Mouse (Mus musculus): ENCODE measurements around the gene Olfr92. TPM values are rescaled to one million over a fixed set of nuclear protein-coding genes. Genes with fewer than 3 reads are reported as not detected.

The Olfr92 gene
- polyA plus RNA-seq, 1 experiment from 2014 or later, result not detected

DNA sequence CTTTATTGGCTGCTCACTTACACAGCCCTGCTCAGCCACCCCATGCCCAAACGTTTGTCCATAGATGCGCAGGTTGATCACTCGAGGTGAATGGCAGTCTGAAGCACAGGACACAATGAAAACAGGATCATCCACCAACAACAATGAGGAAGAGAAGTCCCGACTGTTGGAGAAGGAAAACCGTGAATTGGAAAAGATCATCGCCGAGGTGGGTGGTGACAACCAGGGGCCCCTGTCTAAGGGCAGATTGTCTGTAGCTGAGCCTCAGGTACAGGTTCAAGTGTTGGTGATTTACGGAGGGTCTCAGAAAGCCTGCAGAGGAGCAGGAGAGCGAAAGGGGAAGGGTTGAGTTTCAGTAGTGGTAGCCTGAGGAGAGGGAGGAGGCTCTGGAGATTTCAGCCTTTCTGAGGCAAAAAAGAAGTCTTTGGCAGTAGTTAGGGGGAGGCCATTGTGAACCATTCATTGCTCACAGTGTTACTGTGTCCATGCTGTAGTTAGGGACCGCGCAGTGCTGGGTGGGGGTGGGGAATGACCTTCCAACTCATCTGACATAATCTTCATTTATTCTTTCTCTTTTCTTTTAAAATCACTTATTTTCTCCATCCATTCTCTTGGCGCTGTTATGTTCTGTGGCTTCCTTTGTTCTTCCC is 47.7 kb downstream of the Olfr92 start:
- no peaks in the 10 kb centered on the region for H3K9me3 ChIP-seq (ENCODE audit: control insufficient read depth, low read length)
- H3K4me1 ChIP-seq (ENCODE audit: control insufficient read depth, insufficient read depth, low read length), result no peaks in the 10 kb centered on the region
- H3K4me3 ChIP-seq (ENCODE audit: low read depth, low read length), result no peak overlapping the region
- DNase-seq (ENCODE audit: low spot score) (no peak), ATAC-seq (ENCODE audit: insufficient number of reproducible peaks, low FRiP score, low TSS enrichment, low read depth) (no peak)
- H3K9ac ChIP-seq (ENCODE audit: low read length), result no peak overlapping the region
- no peaks in the 10 kb centered on the region for H3K27me3 ChIP-seq (ENCODE audit: control insufficient read depth, insufficient read depth, low read length)
- no peak overlapping the region for H3K4me2 ChIP-seq (ENCODE audit: low read depth, severe bottlenecking)
- H3K36me3 ChIP-seq (ENCODE audit: control insufficient read depth, insufficient read depth, low read length), result peaks cover 5% of the 10 kb centered on the region; the same call in 1 of the 2 replicates
- 88% methylated on average over 12 of the region's 12 CpGs for WGBS
- no peak overlapping the region for H3K27ac ChIP-seq (replicated peaks; ENCODE audit: low read depth, low read length)

DNA sequence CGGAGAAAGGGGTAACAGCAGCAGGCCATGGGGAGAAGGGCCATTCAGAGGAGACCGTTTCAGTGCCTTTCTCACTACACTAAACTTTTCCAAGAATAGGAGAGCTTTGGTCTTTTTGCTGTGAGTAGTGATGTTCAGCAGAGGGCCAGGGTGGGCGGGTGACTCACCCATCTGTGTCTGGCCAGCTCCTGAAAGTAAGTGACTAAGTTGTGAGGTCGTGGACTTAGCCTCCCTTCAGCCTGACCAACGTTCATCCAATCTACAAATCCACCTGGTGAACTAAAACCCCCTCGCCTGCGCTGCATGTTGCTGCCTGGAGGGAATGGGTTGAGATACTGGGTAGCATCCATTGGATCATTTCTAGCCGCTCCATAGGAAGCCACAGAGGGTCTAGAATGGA is 49.8 kb downstream of the Olfr92 start:
- no peaks in the 10 kb centered on the region for H3K4me1 ChIP-seq (ENCODE audit: control insufficient read depth, insufficient read depth, low read length)
- peaks cover 4% of the 10 kb centered on the region; the same call in 1 of the 2 replicates for H3K36me3 ChIP-seq (ENCODE audit: control insufficient read depth, insufficient read depth, low read length)
- H3K27ac ChIP-seq (replicated peaks; ENCODE audit: low read depth, low read length), result no peak overlapping the region
- no peak for DNase-seq (ENCODE audit: low spot score)
- H3K4me2 ChIP-seq (ENCODE audit: low read depth, severe bottlenecking), result no peak overlapping the region
- no peak for ATAC-seq (ENCODE audit: insufficient number of reproducible peaks, low FRiP score, low TSS enrichment, low read depth)
- H3K9me3 ChIP-seq (ENCODE audit: control insufficient read depth, low read length), result no peaks in the 10 kb centered on the region
- H3K9ac ChIP-seq (ENCODE audit: low read length), result no peak overlapping the region
- 86% methylated on average over 8 of the region's 8 CpGs for WGBS
- no peak overlapping the region for H3K4me3 ChIP-seq (ENCODE audit: low read depth, low read length)
- no peaks in the 10 kb centered on the region for H3K27me3 ChIP-seq (ENCODE audit: control insufficient read depth, insufficient read depth, low read length)

DNA sequence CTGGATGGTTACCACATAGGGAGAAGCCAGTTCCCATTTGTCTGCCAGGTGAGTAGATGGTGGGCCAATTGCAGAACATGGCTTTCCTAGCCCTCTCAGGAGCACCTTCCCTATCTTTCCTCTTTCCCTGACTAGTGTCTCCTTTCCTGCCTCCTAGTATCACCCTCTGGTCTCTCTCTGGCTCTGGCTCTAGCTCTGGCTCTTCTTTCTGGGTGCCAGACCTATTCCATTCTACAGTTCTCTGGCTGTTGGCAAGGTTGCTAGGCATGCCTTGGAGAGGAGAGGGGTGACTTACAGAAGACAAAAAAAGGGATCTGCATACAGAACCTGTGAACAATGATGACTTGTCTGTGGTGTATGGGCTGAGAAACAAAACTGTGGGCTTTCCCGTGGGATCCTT is 52.0 kb downstream of the Olfr92 start:
- 74% methylated on average over 1 of the region's 1 CpGs for WGBS
- Histone ChIP-seq H3K9ac (ENCODE audit: low read length) (no peak overlapping the region), H3K36me3 (ENCODE audit: control insufficient read depth, insufficient read depth, low read length) (peaks cover 6% of the 10 kb centered on the region), H3K4me3 (ENCODE audit: low read depth, low read length) (no peak overlapping the region), H3K27me3 (ENCODE audit: control insufficient read depth, insufficient read depth, low read length) (no peaks in the 10 kb centered on the region), H3K9me3 (ENCODE audit: control insufficient read depth, low read length) (no peaks in the 10 kb centered on the region), H3K27ac (replicated peaks; ENCODE audit: low read depth, low read length) (no peak overlapping the region), H3K4me1 (ENCODE audit: control insufficient read depth, insufficient read depth, low read length) (no peaks in the 10 kb centered on the region), H3K4me2 (ENCODE audit: low read depth, severe bottlenecking) (no peak overlapping the region)
- no peak for DNase-seq (ENCODE audit: low spot score)
- no peak for ATAC-seq (ENCODE audit: insufficient number of reproducible peaks, low FRiP score, low TSS enrichment, low read depth)

DNA sequence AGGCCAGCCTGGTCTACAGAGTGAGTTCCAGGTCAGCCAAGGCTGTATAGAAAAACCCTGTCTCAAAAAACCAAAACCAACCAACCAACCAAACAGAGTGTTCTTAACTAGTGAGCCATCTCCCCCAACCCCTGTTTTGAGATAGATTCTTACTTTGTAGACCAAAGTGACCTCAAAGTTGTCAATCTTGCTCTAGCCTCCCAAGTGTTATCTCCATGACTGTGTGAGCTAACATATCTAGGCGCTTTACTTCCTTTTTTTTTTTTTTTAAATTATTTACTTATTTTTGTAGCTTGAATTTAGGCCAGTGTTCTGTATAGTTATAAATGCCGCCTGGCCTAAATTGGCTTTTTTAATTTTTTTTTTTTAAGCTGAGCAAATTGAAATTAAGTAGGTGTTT is 53.9 kb downstream of the Olfr92 start:
- Histone ChIP-seq H3K27me3 (ENCODE audit: control insufficient read depth, insufficient read depth, low read length) (no peaks in the 10 kb centered on the region), H3K4me2 (ENCODE audit: low read depth, severe bottlenecking) (no peak overlapping the region), H3K4me3 (ENCODE audit: low read depth, low read length) (no peak overlapping the region), H3K9ac (ENCODE audit: low read length) (no peak overlapping the region), H3K27ac (replicated peaks; ENCODE audit: low read depth, low read length) (no peak overlapping the region), H3K4me1 (ENCODE audit: control insufficient read depth, insufficient read depth, low read length) (no peaks in the 10 kb centered on the region), H3K36me3 (ENCODE audit: control insufficient read depth, insufficient read depth, low read length) (peaks cover 10% of the 10 kb centered on the region), H3K9me3 (ENCODE audit: control insufficient read depth, low read length) (no peaks in the 10 kb centered on the region)
- ATAC-seq (ENCODE audit: insufficient number of reproducible peaks, low FRiP score, low TSS enrichment, low read depth) (no peak), DNase-seq (ENCODE audit: low spot score) (no peak)
- 97% methylated on average over 2 of the region's 2 CpGs for WGBS

DNA sequence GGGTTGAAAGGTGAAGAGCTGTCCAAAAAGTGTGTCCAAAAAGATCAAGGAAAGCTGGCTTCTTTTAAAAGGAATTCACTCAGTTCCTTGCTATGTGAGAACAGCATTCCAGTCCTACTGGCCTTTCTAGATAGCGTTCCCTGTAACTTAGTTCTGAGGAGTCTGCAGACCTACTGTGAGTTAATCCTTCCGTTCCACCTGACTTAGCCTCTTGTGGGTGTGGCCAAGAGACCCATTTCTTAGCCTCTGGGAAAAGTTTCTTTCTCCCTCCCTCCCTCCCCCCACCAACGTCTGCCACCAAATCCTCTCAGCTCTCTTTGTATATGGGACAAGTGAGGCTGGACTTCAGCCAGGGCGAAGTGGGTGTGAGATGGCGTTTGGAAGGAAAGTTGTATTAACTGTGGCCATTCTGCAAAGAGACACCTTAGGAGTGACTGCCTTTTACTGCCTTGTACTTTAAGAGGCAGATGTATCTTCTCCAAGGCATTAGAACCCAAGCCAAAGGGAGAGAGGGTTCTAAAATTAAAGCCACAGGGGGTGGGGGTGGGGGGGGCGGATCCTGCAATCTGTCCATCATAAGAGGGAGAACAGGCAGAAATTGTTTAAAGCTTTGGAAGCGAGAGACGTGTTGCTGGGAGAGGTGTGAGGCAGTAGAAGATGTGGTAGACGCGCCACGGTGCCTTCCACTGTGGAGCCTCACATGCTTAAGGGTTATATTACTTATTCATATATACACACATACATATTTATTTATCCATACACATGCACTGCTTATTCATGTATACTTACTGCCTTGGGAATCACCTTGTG is 56.0 kb downstream of the Olfr92 start:
- Histone ChIP-seq H3K4me2 (ENCODE audit: low read depth, severe bottlenecking) (no peak overlapping the region), H3K4me1 (ENCODE audit: control insufficient read depth, insufficient read depth, low read length) (no peaks in the 10 kb centered on the region), H3K27ac (replicated peaks; ENCODE audit: low read depth, low read length) (no peak overlapping the region), H3K9me3 (ENCODE audit: control insufficient read depth, low read length) (no peaks in the 10 kb centered on the region), H3K36me3 (ENCODE audit: control insufficient read depth, insufficient read depth, low read length) (peaks cover 12% of the 10 kb centered on the region), H3K27me3 (ENCODE audit: control insufficient read depth, insufficient read depth, low read length) (no peaks in the 10 kb centered on the region), H3K4me3 (ENCODE audit: low read depth, low read length) (no peak overlapping the region), H3K9ac (ENCODE audit: low read length) (no peak overlapping the region)
- 88% methylated on average over 11 of the region's 11 CpGs for WGBS
- ATAC-seq (ENCODE audit: insufficient number of reproducible peaks, low FRiP score, low TSS enrichment, low read depth) (no peak), DNase-seq (ENCODE audit: low spot score) (no peak)

DNA sequence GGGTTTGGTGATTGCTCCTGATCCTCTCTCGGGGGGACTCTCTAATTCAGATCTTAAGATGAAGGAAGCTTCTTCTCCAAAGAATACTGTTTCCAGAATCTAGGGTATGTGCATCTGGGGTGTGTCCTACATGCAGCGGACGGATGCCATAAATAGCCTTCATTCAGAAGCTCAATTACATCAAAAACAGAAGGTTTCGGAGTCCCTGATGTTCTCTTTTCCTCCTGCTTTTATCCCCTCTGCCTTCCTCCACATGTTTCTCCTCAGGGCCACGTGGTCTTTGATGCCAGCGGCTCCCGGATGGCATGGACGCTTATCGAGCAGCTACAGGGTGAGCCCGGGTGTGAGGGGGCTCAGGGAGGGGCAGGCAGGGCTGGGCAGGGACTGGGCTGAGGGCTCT is 56.8 kb downstream of the Olfr92 start:
- no peak overlapping the region for H3K9ac ChIP-seq (ENCODE audit: low read length)
- 74% methylated on average over 10 of the region's 10 CpGs for WGBS
- no peaks in the 10 kb centered on the region for H3K4me1 ChIP-seq (ENCODE audit: control insufficient read depth, insufficient read depth, low read length)
- H3K4me2 ChIP-seq (ENCODE audit: low read depth, severe bottlenecking), result no peak overlapping the region
- H3K27me3 ChIP-seq (ENCODE audit: control insufficient read depth, insufficient read depth, low read length), result no peaks in the 10 kb centered on the region
- ATAC-seq (ENCODE audit: insufficient number of reproducible peaks, low FRiP score, low TSS enrichment, low read depth), result no peak
- H3K27ac ChIP-seq (replicated peaks; ENCODE audit: low read depth, low read length), result no peak overlapping the region
- no peak for DNase-seq (ENCODE audit: low spot score)
- no peak overlapping the region for H3K4me3 ChIP-seq (ENCODE audit: low read depth, low read length)
- H3K36me3 ChIP-seq (ENCODE audit: control insufficient read depth, insufficient read depth, low read length), result peaks cover 12% of the 10 kb centered on the region
- H3K9me3 ChIP-seq (ENCODE audit: control insufficient read depth, low read length), result no peaks in the 10 kb centered on the region

DNA sequence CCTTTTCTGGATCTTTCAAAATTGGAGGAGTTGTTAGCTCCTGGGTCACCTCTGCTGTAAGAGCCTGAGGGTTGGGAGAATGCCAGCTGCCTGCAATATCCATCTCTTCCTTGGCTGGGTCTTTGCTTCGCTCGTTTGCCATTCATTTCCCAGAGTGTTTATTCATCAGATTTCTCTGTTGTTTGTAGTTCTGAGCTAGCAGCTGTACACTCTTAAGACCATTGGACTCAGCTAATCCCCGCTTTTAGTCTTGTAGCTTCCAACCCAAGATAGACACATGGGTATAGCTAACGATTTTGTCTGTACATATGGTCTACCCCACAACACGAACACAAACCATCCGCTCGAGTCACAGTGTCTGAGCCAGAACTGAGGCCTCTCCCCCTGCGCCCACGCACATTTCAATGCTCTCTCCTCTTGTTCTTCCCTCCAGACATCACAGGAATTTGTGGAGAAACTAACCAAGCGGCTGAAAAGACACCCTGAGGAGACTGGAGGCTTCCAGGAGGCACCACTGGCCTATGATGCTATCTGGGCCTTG is 57.7 kb downstream of the Olfr92 start:
- DNase-seq (ENCODE audit: low spot score) (no peak), ATAC-seq (ENCODE audit: insufficient number of reproducible peaks, low FRiP score, low TSS enrichment, low read depth) (no peak)
- Histone ChIP-seq H3K9ac (ENCODE audit: low read length) (no peak overlapping the region), H3K9me3 (ENCODE audit: control insufficient read depth, low read length) (no peaks in the 10 kb centered on the region), H3K4me1 (ENCODE audit: control insufficient read depth, insufficient read depth, low read length) (no peaks in the 10 kb centered on the region), H3K4me2 (ENCODE audit: low read depth, severe bottlenecking) (no peak overlapping the region), H3K36me3 (ENCODE audit: control insufficient read depth, insufficient read depth, low read length) (peaks cover 10% of the 10 kb centered on the region), H3K4me3 (ENCODE audit: low read depth, low read length) (no peak overlapping the region), H3K27ac (replicated peaks; ENCODE audit: low read depth, low read length) (no peak overlapping the region), H3K27me3 (ENCODE audit: control insufficient read depth, insufficient read depth, low read length) (no peaks in the 10 kb centered on the region)
- WGBS, result 91% methylated on average over 10 of the region's 10 CpGs

DNA sequence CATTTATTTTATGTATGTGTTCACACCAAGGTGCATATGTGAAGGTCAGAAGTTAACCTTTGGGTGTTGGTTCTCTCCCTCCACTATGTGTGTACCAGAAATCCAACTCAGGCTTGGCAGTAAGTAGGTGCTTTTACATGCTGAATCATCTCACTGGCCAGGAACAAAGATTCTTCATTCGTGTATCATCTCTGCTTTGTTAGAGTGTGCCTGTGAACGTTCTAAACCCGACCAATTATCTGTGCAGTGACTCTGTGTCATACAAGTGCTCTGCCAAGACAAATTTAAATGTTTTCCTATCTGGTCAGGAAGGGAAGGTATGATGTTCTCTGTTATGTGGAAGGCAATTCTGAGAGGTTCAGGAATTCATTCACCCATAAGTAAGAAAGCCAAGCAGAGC is 58.5 kb downstream of the Olfr92 start:
- H3K27me3 ChIP-seq (ENCODE audit: control insufficient read depth, insufficient read depth, low read length), result no peaks in the 10 kb centered on the region
- WGBS, result 90% methylated on average over 3 of the region's 3 CpGs
- H3K27ac ChIP-seq (replicated peaks; ENCODE audit: low read depth, low read length), result no peak overlapping the region
- H3K4me3 ChIP-seq (ENCODE audit: low read depth, low read length), result no peak overlapping the region
- H3K9ac ChIP-seq (ENCODE audit: low read length), result no peak overlapping the region
- H3K4me2 ChIP-seq (ENCODE audit: low read depth, severe bottlenecking), result no peak overlapping the region
- ATAC-seq (ENCODE audit: insufficient number of reproducible peaks, low FRiP score, low TSS enrichment, low read depth) (no peak), DNase-seq (ENCODE audit: low spot score) (no peak)
- no peaks in the 10 kb centered on the region for H3K9me3 ChIP-seq (ENCODE audit: control insufficient read depth, low read length)
- H3K4me1 ChIP-seq (ENCODE audit: control insufficient read depth, insufficient read depth, low read length), result no peaks in the 10 kb centered on the region
- peaks cover 10% of the 10 kb centered on the region for H3K36me3 ChIP-seq (ENCODE audit: control insufficient read depth, insufficient read depth, low read length)

All from limb, embryonic 11.5 days (tissue).